Mouse (Mus musculus) spleen, adult 2 months (tissue): Measurements from ENCODE around the gene Pacs1.

Experiments
- CTCF ChIP-seq: fragments of 200-500 bp; IDR thresholded peaks from 2 replicates; pipeline ENCODE4 v1.5.1; 2011; ENCODE audit warnings: mild to moderate bottlenecking, inconsistent platforms; ENCODE audit not compliant: insufficient read depth, insufficient read length, insufficient replicate concordance; ENCODE audit errors: extremely low read depth
- POLR2A ChIP-seq: fragments of 200-500 bp; IDR thresholded peaks from 2 replicates; pipeline ENCODE4 v1.6.1; 2011; ENCODE audit warnings: low read depth, low read length, inconsistent platforms

DNA sequence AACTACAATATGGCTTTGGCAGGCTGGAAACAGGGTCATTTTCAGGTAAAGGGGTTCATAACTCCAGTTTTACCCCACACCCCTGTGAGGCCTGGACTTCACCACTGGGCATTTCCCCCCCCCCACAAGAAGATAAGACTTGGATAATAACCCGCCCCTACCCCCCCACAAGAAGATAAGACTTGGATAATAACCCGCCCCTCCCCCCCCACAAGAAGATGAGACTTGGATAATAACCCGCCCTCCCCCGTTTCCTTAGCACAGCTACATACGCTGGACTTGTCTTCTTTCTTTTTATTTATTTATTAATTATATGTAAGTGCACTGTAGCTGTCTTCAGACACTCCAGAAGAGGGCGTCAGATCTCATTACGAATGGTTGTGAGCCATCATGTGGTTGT is 36.1 kb upstream of the Pacs1 start:
- TF ChIP-seq CTCF (no peak), POLR2A (no peak)
